Mouse (Mus musculus) induced T-regulatory cell, adult 2 months (primary cell): ENCODE data around the gene Ski.

Experiments
- DNase-seq: peaks from one replicate; pipeline ENCODE4 v3.0.0-alpha.2; 2012; ENCODE audit warnings: low read depth

Gene Ski

DNA sequence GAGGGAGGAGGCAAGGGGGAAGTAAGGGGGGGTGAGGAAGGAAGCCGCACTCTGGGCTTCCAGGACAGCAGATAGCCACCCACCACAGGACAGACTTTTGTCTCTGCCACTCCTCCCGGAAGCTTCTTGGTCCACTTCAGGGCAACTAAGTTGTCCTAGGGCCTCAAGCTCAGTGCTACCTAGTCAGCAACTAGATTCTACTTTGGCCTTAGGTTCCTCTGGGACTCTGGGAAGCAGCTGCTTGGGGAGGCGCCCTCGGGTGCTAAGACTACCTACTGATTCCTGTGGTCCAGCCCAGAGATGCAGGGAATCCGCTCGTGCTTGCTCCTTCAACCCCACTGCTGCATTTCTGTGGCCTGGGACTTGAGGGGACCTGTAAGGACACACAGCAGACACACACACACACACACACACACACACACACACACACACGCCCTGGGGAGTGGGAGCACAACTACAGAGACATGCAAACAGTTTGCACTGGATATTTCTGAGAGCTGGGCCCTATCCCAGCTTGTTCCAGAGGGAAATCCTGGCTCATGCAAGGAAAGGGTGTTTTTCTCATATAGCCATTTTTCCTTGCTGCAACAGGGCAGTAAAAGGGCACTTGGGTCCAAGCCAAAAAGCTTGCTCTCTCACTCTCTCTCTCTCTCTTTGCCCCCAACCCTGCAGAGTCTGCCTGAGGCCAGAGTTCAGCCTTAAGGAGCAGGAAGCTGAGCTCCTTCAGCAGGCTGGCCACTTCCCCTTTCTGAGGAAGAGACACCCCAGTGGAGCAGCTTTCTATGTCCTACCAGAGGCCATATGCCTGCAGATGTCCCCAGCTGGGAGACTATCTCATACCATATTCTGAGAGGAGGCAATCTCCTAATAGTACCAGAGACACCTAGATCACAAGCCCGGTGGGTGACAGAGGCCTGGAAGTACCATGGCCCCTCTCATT is 12.2 kb upstream of the Ski start:
- no peak for DNase-seq

DNA sequence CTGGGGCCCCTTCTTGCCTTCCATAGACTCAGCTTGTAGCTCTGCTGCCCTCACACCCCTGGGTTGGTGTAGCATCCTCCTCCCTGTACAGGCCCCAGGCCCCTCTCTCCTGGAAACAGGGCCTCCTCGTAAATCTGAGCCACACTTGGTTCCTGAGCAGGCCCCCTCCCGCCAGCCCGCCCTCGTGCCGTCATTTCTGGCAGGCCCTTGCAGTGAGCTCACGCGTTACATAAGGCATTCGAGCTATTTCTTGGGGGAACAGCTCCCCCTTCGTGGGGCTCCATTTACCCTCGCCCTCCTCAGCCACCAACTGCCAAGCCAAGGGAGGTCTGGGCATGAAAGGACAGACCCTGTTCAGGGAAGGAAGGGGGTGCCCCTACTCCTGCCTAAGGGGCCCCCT is 11.5 kb upstream of the Ski start:
- DNase-seq, result no peak

DNA sequence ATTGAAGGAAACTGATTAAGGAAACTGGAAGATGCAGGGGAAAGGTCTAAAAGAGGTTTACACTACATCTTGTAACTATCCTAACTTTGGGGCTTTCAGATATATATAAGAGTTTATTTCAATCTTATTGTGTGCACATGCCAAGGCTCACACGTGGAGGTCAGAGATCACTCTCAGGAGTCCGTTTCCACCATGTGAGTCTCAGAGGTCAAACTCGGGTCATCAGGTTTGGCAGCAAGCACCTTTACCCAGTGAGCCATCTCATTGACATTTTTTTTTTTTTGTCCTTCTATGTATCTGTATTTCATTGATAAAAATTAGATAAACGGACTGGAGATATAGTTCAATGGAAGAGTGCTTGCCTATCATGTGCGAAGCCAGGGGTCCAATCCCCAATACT is 6.1 kb upstream of the Ski start:
- DNase-seq, result no peak

DNA sequence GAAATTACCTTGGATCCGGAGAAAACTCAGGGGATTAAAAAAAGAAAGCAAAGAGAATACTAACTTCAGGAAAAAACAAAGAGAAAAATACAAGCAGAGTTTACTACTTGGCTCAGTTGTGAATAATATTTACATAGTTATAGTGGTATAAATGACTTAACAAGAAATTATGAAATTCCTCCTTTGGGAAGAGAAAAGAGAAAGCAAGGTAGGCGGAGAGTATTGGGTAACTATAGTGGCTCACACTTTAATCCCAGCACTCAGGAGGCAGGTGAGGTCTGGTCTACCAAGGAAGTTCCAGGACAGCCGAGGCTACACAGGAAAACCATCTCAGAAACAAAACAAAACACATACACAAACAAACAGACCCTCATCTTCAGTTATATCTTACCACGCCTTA is 5.6 kb upstream of the Ski start:
- DNase-seq, result no peak

DNA sequence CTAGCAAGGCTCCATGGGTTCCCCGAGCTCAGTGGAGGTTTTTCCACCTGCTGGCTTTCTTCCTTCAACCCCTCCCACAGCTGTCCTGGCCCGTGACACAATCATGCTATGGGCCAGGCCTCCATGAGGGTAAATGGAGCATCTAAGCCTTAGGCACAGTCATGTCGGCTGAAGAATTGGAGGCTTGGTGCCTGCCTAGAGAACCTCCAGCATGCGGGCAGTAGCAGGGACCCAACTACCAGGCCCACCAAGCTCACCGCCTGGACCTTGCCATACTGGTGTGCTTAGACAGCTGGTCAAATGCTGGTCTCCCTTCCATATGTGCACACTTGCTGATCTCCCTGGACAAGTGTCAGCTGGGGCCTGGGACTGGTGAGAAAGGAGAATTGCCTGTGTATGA is 3.5 kb upstream of the Ski start:
- no peak for DNase-seq

DNA sequence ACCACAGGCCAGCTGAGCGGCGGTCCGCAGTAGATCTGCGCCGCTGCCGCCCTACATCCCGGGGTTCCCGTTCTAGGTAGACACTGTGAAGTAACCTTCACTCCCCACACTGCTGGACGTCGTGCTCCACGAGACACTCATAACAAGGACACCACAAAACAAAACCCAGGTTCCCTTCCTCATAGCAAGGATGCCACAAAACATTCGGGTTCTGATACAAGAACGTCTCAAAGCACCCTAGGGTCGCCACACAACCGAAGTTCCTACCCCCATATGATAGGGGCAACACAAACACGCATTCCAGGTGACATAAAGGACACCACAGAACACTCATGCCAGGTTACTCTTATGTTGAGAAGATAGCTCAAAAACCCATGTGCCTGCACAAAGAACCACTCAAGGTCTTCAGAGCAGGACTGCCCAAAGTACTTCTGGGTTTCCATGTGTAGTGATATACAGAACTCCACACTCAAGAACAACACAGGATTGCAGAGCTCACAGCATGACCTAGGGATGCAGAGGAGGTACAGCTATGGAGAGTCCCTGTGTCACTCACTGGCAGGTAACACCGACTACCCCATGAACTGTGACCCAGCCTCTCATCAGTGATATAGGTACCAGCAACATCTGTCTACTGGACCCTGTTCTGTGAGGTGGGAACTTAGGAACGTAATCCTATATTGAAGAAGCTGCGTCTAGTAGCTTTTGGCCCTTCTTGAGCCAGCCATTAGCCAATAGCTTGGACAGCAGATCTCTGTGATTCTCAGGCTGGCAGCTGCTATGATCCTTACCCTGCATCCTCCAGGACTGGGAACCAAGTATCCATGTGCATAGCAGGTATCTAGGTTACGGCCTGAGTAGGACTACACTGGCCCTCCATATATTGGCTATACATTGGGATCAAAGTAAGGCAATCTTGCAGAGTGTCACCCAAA is 1.5 kb upstream of the Ski start:
- DNase-seq, result no peak

DNA sequence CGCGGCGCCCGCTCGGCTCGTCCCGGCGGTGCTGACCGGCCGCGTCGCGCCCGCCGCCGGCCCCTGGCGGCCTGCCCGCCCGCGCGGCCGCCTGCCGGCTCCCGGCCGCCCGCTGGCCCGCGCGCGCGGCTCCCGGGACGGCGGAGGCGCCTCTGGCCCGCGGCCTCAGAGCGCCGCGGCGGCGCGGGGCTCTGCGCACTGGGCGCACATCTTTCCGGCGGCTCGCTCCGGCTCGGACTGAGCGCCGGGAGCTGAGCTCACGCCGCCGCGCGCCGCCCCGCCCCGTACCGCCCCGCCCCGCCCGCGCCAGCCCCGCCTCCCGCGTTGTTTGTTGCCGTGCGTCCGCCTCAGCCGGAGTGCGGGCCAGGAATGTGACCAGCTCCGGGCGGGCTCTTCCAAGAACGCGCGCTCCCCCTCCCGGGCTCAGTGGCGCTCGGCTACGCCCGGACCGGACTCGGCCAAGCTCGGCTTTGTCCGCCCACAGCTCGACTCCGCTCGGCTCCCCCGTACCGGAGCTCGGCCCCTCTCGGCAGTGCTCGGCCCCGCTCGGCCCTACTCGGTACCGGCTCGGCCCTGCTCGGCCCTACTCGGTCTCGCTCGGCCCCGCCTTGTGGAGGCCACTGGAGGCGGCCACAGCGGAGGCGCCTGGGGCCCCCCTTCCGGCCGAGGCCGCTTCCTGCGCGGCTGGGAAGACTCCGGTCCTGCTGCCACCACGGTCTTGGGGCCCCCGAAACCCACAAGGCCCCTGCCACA is 625 bp upstream of the Ski start:
- peak; percentile 96 for DNase-seq

DNA sequence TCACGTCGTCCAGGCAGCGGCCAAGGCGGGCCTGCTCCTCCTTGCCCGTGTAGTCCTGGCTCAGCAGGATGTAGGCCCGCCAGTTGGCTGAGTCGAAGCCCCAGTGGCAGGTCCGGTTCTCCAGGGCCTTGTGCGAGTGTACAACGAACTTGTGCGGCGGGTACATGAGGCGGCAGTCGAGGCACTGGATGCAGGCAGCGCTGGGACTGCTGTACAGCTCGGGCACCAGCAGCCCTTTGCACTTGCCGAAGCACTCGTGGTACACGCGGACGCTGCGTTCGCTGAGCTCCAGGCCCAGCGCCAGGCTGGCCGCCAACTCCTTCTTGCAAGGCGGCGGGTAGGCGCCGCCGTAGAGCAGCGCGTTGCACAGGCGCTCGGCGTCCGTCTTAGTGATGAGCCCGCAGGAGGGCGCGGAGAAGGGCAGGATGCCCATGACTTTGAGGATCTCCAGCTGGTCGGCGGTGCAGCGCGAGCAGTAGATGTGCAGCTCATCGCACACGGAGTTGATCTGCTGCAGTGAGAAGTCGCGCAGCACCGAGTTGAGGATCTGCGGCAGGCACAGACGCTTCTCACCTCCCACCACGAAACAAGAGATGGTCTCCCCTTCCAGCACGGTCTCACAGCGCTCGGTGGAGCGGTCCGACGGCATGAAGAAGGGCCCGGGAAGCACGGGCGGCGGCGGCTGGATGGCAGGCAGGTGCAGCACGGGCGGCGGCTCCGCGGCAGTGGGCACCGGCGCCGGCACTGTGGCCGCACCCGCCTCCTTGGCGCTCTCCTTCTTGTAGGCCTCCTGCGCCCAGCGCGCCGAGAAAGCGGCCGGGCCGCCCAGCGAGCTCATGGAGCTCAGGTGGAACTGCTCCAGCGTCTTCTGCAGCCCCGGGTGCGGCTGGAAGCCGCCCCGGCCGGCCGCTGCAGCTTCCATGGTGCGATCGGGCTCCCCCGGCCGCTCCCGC is 517 bp downstream of the Ski start:
- peak; percentile 79 for DNase-seq

DNA sequence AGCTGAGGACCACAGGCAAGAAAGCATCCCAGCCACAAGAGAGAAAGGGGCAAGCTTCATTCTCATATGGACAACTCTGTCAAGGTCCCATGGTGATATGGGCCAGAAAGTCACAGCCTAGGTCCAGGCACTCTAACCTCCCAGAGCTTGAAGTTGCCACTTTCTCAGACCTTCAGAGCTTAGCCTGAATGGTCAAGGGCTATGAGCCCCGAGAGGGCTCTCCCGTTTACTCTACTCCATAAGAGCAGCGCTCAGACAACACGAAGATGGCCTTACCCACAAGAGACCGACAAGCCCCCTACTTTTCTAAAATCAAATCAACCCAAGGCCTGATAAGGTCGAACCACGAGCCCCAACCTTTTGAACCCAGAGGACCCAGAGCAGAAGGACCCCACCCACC is 1.3 kb downstream of the Ski start:
- no peak for DNase-seq

DNA sequence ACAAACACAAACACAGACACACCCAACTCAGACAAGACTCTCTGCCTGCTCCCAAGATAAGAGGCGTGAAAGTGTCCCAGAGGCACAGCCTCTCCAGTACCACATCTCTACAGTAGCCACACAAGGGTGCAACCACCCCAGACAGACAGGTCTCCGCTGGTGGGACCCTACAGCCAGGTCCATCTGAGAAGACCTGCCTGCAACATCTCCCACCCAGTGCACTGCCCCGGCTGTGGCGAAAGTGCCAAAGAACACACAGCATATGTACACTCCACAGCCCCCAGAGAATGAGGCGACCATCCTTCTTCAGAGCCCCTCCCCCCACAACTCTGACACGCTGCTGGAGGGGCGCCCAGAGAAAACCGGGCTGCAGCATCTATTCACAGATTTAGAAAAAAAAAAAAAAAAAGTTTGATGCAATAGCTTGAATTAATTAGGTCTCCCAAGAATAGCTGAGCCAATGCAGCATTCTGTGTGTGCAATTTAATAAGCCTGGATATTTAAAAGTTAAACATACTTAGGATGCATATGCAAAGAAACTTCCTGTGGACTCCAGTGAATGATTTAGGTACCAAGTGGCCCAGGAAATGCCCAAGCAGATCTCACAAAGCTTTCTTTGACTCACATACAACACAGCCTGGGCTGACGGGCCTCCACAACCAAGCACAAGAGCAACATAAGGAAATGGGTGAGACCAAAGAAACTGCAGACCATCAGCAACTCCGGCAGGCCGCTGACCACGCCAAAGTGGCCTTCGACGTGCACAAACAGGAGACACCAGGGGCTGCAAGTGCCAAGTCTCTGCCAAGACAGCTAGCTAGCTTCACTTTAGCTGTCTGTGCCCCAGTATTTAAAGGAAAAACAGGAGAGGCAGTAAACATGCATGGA is 1.9 kb downstream of the Ski start:
- peak; percentile 69 for DNase-seq

DNA sequence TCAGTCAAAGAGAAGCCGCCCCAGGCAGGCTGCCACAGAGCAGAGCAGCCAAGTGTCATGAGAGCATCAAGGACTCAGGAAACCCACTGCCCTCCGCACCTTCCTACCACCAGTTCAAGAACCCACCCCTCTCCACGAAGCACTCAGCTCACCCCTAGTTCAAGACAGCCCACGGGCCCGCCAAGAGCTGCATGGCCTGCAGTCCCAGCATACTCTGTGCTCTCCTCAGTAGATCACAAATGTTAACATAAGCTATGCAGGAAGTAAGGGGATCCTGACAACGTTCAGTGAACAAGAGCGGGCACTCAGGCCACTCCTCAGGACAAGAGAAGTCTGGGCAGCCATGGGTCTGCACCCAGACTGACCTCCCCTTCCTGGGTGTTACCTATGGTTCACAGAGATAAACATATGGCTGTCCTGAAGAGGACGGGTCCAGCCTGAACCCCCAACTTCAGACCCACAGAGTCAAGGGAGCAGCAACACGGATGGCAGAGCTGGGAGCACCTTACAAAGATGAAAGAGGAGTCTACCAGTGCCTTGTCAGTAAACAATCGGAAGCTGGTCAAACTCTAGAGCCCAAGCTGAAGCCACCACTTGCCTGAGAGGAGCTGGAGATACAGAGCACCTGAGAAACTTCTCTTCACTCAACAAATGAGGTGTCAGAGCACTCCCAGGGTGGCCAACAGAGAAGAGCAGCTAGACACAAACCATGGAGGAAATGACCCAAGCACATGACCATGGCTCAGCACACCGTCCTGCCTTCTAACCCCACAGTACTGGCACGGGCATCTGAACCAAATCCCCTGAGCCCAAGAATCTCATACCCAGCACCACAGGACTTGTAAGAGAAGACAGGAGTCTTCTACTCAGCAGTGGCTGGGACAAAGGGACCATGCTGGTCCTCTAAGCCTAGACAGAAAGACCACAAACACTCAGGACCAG is 2.9 kb downstream of the Ski start:
- DNase-seq, result peak; percentile 59

DNA sequence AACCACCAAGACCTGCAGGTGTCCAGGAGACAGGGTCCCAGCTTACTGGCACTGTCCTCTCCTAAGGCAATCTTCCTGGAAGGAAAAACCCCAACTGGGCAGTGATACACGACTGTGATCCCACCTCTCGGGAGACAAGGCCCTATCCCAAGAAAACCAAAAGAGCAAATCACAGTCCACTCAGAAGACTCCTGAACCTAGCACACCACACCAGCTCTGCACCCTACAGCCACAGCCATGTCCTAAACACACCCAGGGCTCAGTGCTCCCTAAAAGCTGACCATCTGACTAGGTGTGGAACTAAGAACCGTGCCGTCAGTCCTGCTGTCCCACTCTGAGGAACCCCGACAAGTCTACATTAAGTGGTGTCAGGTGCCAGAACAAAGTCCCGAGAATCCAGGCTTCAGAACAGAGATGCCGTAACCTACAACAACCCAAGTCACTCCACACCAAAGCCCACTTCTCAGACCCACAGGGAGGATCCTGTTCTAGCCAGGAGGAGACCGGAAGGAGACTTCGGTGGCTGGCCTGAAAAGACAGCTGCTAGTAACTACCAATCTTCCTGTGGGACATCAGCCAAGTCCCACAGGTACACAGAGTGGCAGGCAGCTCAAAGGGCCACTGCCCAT is 4.2 kb downstream of the Ski start:
- DNase-seq, result no peak

DNA sequence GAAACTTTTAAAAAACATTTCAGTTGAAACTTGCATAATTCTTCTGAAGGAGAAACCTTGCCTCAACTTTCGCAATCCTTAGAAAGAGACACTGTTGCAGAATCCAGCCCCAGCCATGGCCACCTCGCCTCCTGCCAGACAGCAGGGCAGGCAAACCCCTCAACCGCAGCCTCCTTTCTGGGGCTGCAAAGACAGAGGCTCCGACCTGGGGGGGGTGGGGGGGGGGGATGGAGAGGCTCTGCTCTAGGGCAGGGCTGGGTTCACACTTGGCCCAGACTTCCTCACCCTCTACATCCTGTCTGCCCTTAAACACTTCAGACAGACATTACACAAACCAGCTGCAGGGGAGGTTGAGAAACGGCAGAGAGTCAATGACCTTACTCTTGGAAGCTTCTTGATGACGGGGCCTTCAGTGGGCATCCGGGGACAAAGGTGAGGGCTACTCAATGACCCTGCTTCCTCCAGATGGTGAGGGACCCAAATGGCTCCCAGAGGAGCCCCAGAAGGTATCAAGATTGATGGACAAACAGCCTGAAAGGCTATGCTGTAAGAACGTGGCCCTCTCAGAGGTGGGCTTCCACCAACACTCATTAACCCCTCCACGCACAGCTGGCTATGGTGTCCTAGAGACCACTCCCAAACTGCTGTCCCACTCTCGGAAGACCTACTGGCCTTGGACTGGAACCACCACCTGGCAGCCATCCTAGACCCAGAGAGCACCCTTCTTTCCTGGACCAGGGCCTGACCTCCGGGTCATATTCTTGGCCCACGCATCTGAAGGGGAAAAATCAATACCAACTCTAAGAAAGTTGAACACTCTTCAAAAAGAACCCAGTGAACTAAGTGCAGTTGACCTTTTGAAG is 4.9 kb downstream of the Ski start:
- DNase-seq, result peak; percentile 80

DNA sequence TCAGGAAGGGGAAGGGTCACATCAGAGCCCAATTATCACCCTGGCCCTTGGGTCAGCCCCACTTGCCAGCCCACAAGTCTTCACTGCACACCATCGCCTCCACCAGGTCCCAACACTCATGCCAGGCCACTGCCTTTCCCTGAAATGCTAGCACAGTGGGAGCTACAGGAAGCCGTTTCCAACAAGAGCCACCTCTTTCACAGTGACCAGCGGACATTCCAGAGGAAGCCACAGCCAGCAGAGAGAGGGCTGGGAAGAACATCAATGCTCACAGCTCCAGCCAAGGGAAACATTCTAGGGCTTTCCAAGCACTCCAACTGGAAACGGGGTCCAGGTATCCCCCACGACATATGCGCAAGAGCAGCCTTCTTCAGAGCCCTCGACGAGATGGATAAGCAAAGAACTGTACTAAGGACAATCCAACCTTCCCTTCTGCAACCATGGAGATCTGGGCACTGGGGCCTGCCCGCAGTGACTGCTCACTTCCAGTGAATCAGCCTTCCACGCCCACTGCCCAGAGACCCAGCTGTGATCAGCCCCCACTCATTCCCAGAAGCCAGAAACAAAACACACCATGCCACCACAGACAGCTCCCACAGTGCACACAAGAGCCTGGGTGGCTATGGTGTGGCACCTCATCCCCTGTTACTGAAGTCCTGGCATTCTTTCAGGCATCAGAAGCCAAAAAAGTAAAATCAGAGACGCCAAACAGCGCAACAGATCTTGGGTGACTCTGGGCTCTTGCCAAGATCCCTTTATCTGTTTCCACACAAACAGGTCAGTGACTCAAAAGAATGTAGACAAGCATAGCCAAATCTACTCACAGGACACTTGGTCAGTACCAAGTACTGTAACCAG is 6.4 kb downstream of the Ski start:
- peak; percentile 30 for DNase-seq

DNA sequence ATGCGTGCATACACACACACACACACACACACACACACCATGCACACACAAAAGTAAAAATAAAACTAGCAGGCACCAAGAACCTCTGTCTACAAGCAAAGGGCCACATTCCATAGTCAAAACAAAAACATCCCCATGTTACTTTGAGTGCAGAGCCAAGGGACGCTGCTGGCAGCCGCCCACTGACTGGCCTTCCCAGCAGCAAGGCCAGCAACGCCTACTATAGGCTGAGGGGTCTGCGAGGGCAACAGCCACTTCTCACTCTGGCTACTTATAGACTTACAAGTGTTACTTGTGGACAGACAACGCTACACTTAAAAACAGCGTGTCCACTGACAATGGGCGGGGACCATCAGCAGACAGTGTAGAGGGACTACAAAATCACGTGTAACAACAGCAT is 7.2 kb downstream of the Ski start:
- no peak for DNase-seq

DNA sequence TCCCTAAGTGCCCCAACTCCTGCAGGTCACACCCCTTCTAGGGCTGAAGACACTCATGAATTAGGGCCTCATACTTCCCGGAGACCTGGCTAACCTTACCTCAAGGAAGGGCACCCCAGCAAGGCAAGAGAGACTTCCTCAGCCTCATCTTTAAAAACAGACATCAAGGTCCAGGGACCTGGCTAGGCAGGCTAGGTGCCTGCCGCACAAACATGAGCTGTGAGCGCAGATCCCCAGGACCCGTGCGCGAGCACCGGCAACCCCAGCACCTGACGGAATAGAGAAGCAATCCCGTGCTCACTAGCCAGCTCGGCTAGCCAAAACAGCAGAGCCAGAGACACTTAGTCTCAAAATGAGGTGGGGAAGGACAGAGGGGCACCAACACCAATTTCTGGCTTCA is 7.6 kb downstream of the Ski start:
- DNase-seq, result no peak
